Mouse (Mus musculus) left cerebral cortex, adult 2 months (tissue): ENCODE measurements around the gene Thg1l. TPM values are rescaled to one million over a fixed set of nuclear protein-coding genes. Genes with fewer than 3 reads are reported as not detected.

Experiments used
- DNase-seq, 2 experiments: peaks; one replicate each; pipeline ENCODE4 v3.0.0; 2021 to 2022; ENCODE audit warnings: low spot score in 2 of 2, mixed read lengths in 1 of 2; ENCODE audit errors: extremely low spot score in 1 of 2
- H3K27ac ChIP-seq: fragments of 200-600 bp; 2 replicates; pipeline ENCODE4 v1.8.1; 2022
- H3K4me3 ChIP-seq: fragments of 200-600 bp; 2 replicates; pipeline ENCODE4 v1.8.1; 2022
- CTCF ChIP-seq: fragments of 200-600 bp; IDR thresholded peaks from 2 replicates; pipeline ENCODE4 v1.8.1; 2022; ENCODE audit warnings: antibody characterized with exemption, mild to moderate bottlenecking, moderate library complexity
- intact Hi-C: fragments of 180-260 bp; cut with DNase I; formaldehyde crosslinking; loops from one replicate; pipeline ENCODE4 v1.15.1; 2025
- total RNA-seq, 2 experiments: library from RNA; stranded (reverse); gene quantifications; 2 replicates each; pipeline ENCODE4 v1.2.3; 2021

The Thg1l gene
- total RNA-seq, 2 experiments from 2014 or later: 10.4 to 12.2 TPM

DNA sequence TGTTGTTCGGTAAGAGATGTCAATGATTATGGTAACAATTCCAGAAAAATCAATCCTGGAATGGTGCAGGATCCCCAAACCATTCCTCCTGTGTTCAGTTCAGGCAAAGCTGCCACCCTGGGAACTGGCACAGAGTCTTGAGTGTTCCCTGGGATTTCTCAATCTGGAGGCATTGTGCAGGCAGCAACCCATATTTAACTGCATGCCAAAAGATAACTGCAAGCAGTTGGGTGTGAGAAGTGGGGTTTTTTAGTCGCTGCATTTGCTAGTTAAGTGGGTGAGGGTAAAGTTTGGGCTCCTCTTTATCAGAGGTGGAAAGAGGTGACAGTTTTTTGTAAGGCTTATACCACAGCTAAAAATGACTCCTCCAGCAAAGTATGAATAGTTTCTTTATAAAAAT, 7.8 kb downstream of the Thg1l start:
- peak in 1 of 2 experiments; percentile 36 for DNase-seq
- Histone ChIP-seq H3K27ac (no peak overlapping the region; the same call in 1 of the 2 replicates), H3K4me3 (no peak overlapping the region)
- TF ChIP-seq CTCF: no peak
- intact Hi-C loops: loop anchor here (2.0 to 5.0 kb wide), 2 partner anchors 110 to 187 kb away; partner anchors contain the start of gene Adam19

DNA sequence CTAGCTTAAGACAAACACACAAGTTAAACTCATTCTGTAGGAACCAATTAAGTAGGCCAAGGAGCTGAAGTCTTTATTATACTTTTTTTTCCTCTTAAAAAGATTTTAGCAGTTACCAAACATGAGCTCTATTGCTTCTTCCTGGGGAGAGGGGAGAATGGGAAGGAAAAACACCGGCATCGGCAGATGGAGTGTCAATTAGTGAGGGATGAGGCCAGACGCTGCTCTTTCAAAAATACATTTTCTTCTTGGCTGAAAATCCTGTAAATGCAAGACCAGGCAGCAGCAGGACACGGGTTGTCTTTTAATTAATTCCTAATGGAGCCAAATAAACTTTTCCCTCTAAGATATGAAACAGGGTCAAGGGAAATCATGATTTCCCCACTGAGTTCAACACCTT, 8.5 kb downstream of the Thg1l start:
- TF ChIP-seq CTCF: no peak
- DNase-seq: no peak
- Histone ChIP-seq H3K4me3 (no peak overlapping the region), H3K27ac (peak overlapping the region; percentile 11; the same call in 1 of the 2 replicates)
- intact Hi-C loops: loop anchor here (2.0 to 5.0 kb wide), 2 partner anchors 111 to 188 kb away; partner anchors contain the start of gene Adam19

DNA sequence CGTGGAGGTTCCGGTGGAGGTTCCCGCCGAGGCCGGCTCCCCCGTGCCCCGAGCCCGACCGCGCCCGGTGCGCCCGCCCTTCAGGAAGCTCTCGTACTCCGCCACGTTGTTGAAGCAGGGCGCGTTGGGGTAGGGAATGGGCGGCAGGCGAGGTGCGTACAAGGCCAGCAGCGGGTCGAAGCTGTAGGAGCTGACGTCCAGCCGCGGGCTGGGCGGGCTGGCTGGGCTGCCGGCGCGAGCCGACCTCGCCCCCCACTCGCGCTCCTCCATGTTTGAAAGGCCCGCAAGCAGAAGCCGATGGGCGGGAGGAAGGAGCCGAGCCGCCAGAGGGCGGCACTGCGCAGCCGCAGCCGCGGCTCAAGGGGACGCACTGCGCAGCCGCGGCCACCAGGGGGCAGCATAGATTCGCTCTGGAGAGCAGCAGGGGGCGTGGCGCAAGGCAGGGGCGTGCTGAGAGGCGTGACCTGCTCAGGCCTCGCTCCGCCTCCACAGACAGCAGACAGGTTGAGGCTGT, 10.6 kb downstream of the Thg1l start, which contains the start of gene Lsm11:
TSS of gene Lsm11 (minus strand) at position 293 of the 514 bp plus-strand sequence.
- peak; percentile 96 to 100 for DNase-seq
- TF ChIP-seq CTCF: no peak; the same call in none of the 2 replicates
- intact Hi-C loops: loop anchor here (1.0 to 5.0 kb wide), 4 partner anchors 44 to 271 kb away; partner anchors contain the start of gene Adam19
- peak within 1 kb of the TSS; percentile 92 for H3K4me3 ChIP-seq
- H3K27ac ChIP-seq: peak within 1 kb of the TSS; percentile 76

- intact Hi-C loops: loop anchor here (1.0 to 2.0 kb wide), 3 partner anchors 44 to 271 kb away; no protein-coding TSS in a partner anchor
- Histone ChIP-seq H3K27ac (peak overlapping the region; percentile 76), H3K4me3 (peak overlapping the region; percentile 92)
- no peak for TF ChIP-seq CTCF
- DNase-seq: peak in 1 of 2 experiments; percentile 22
Measured at GRCm38 (mm10) chr11:45943891-45944642, 11.2 kb downstream of the Thg1l start.

GRCm38 (mm10) chr11:45943108-45943705, 12.1 kb downstream of the Thg1l start:
- Histone ChIP-seq H3K4me3 (peak overlapping the region; percentile 92), H3K27ac (peak overlapping the region; percentile 76)
- no peak for TF ChIP-seq CTCF
- DNase-seq: peak; percentile 33 to 49
- intact Hi-C loops: no loop called here

- TF ChIP-seq CTCF: no peak
- intact Hi-C loops: no loop called here
- no peak overlapping the region for H3K27ac ChIP-seq
- no peak overlapping the region for H3K4me3 ChIP-seq
- no peak for DNase-seq
Measured at GRCm38 (mm10) chr11:45942281-45942680, 13.0 kb downstream of the Thg1l start.

DNA sequence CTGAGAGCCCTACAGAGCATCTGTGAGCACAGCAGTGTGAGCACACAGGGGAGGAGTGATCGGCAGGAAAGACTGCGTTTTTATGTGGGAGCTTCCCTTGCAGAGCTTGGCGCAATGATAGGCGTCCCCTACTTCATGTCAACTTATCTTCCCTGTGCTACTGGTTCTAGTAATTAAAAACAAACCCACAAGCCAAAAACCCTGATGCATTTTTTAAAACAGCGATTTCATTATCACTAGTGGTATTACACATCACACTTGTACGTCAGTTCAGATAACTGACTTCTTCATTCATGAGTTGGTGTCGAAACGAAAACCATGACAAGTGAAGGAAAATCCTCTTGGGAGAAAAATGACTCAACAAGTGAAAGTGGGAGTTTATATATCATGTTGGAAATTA, 16.4 kb downstream of the Thg1l start:
- no peak for DNase-seq
- no peak for TF ChIP-seq CTCF
- no peak overlapping the region for H3K4me3 ChIP-seq
- intact Hi-C loops: no loop called here
- no peak overlapping the region for H3K27ac ChIP-seq

GRCm38 (mm10) chr11:45937478-45937877, 17.8 kb downstream of the Thg1l start:
- no peak for TF ChIP-seq CTCF
- no peak for DNase-seq
- Histone ChIP-seq H3K4me3 (no peak overlapping the region), H3K27ac (no peak overlapping the region)
- intact Hi-C loops: no loop called here

DNA sequence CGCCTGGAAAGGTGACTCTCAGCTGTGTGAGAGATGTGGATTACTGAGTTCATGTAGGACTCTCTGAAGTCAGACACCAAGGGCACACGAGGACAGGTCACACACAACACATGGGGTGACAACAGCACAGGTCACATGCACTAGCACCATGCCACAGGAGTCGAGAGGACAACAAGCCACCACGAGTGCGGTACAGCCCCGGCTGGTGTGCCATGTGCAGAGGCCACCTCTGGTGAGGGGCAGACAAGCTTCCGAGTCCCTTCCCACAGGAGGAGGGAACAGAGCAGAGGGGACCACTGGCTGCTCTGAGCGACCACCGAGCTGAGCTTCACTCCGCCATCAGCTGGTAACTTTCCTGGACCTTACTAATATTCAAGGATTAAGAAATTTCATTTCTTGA, 22.5 kb downstream of the Thg1l start:
- no peak for DNase-seq
- TF ChIP-seq CTCF: no peak
- Histone ChIP-seq H3K27ac (no peak overlapping the region), H3K4me3 (no peak overlapping the region)
- intact Hi-C loops: no loop called here

- intact Hi-C loops: no loop called here
- H3K4me3 ChIP-seq: no peak overlapping the region
- DNase-seq: no peak
- no peak overlapping the region for H3K27ac ChIP-seq
- TF ChIP-seq CTCF: no peak
Measured at GRCm38 (mm10) chr11:45929541-45929940, 25.8 kb downstream of the Thg1l start.

- Histone ChIP-seq H3K4me3 (no peak overlapping the region), H3K27ac (no peak overlapping the region)
- no peak for DNase-seq
- no peak for TF ChIP-seq CTCF
- intact Hi-C loops: loop anchor here (2.0 kb wide), 1 partner anchor 1341 kb away; no protein-coding TSS in a partner anchor
Measured at GRCm38 (mm10) chr11:45927456-45927855, 27.8 kb downstream of the Thg1l start.

DNA sequence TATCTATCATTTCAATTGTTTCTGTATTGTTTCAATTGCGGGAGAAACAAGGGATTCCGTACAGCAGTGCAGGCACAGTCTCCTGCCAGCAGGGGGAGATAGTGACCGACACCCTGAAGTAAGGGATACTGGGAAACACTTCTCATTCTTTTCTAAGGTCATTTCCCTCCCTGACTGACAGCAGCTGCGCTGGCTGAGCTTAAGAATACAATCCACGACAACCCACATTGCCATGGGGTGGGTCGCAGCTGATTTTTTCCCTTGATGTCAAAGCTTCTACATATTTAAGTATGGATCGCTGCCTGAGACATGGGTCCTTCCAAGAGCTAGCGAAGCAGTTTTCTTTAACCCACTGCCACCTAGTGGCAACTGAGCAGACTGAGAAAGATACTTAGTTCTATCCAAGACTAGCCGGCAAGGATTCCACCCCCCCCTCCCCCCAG, 28.6 kb downstream of the Thg1l start:
- intact Hi-C loops: loop anchor here (2.0 kb wide), 1 partner anchor 1340 kb away; no protein-coding TSS in a partner anchor
- Histone ChIP-seq H3K27ac (no peak overlapping the region), H3K4me3 (peak overlapping the region; percentile 49)
- peak; percentile 74 to 81 for DNase-seq
- peak; percentile 81 for TF ChIP-seq CTCF
